Mouse (Mus musculus): ENCODE measurements around the gene Gm42372. TPM values are rescaled to one million over a fixed set of nuclear protein-coding genes. Genes with fewer than 3 reads are reported as not detected.
A peak's percentile ranks its signal among the peaks of the same experiment; 100 is the strongest.

Gm42372 gene
- polyA plus RNA-seq, 1 experiment, result 58.7 TPM

- peak; percentile 80 to 84 for DNase-seq (ENCODE audit: extremely low spot score in 1 of 2, low spot score in 1 of 2)
Observed at GRCm38 (mm10) chr7:16956410-16957265, 26.2 kb upstream of the Gm42372 start.

- peak; percentile 94 to 96 for DNase-seq (ENCODE audit: extremely low spot score in 1 of 2, low spot score in 1 of 2)
Observed at GRCm38 (mm10) chr7:16959539-16960187, 23.2 kb upstream of the Gm42372 start, which contains the start of gene Pnmal1. TSS of gene Pnmal1 (plus strand) at chr7:16959679.

- DNase-seq (ENCODE audit: extremely low spot score in 1 of 2, low spot score in 1 of 2), result no peak
Observed at GRCm38 (mm10) chr7:16961678-16962077, 21.2 kb upstream of the Gm42372 start.

GRCm38 (mm10) chr7:16968414-16968813, 14.5 kb upstream of the Gm42372 start:
- no peak for DNase-seq (ENCODE audit: extremely low spot score in 1 of 2, low spot score in 1 of 2)

GRCm38 (mm10) chr7:16971160-16971559, 11.7 kb upstream of the Gm42372 start:
- no peak for DNase-seq (ENCODE audit: extremely low spot score in 1 of 2, low spot score in 1 of 2)

- no peak for DNase-seq (ENCODE audit: extremely low spot score in 1 of 2, low spot score in 1 of 2)
Observed at GRCm38 (mm10) chr7:16974018-16974417, 8.9 kb upstream of the Gm42372 start.

- no peak for DNase-seq (ENCODE audit: extremely low spot score in 1 of 2, low spot score in 1 of 2)
Observed at GRCm38 (mm10) chr7:16976298-16976697, 6.6 kb upstream of the Gm42372 start.

GRCm38 (mm10) chr7:16978173-16978572, 4.7 kb upstream of the Gm42372 start:
- DNase-seq (ENCODE audit: extremely low spot score in 1 of 2, low spot score in 1 of 2), result no peak

- DNase-seq (ENCODE audit: extremely low spot score in 1 of 2, low spot score in 1 of 2), result no peak
Observed at GRCm38 (mm10) chr7:16978593-16978992, 4.3 kb upstream of the Gm42372 start.

GRCm38 (mm10) chr7:16980348-16980747, 2.5 kb upstream of the Gm42372 start:
- no peak for DNase-seq (ENCODE audit: extremely low spot score in 1 of 2, low spot score in 1 of 2)

- no peak for DNase-seq (ENCODE audit: extremely low spot score in 1 of 2, low spot score in 1 of 2)
Observed at GRCm38 (mm10) chr7:16987541-16988149, 4.8 kb downstream of the Gm42372 start.

- DNase-seq (ENCODE audit: extremely low spot score in 1 of 2, low spot score in 1 of 2), result no peak
Observed at GRCm38 (mm10) chr7:16988405-16988804, 5.5 kb downstream of the Gm42372 start.

- DNase-seq (ENCODE audit: extremely low spot score in 1 of 2, low spot score in 1 of 2), result no peak
Observed at GRCm38 (mm10) chr7:16990006-16990744, 7.3 kb downstream of the Gm42372 start.

- no peak for DNase-seq (ENCODE audit: extremely low spot score in 1 of 2, low spot score in 1 of 2)
Observed at GRCm38 (mm10) chr7:16991681-16992450, 9.0 kb downstream of the Gm42372 start.

- DNase-seq (ENCODE audit: extremely low spot score in 1 of 2, low spot score in 1 of 2), result no peak
Observed at GRCm38 (mm10) chr7:16992451-16992807, 9.5 kb downstream of the Gm42372 start, which contains the start of gene Ccdc8. TSS of gene Ccdc8 (plus strand) at chr7:16992708.

- DNase-seq (ENCODE audit: extremely low spot score in 1 of 2, low spot score in 1 of 2), result no peak
Observed at GRCm38 (mm10) chr7:16993651-16994399, 10.9 kb downstream of the Gm42372 start.

GRCm38 (mm10) chr7:16994400-16994799, 11.5 kb downstream of the Gm42372 start:
- DNase-seq (ENCODE audit: extremely low spot score in 1 of 2, low spot score in 1 of 2), result no peak

GRCm38 (mm10) chr7:16995345-16995744, 12.5 kb downstream of the Gm42372 start:
- no peak for DNase-seq (ENCODE audit: extremely low spot score in 1 of 2, low spot score in 1 of 2)

GRCm38 (mm10) chr7:16999233-16999632, 16.3 kb downstream of the Gm42372 start:
- DNase-seq (ENCODE audit: extremely low spot score in 1 of 2, low spot score in 1 of 2), result no peak
